Mouse (Mus musculus) liver, adult 2 months (tissue): ENCODE results near the gene Meis2. TPM values are rescaled to one million over a fixed set of nuclear protein-coding genes. Genes with fewer than 3 reads are reported as not detected.

Source experiments
- DNase-seq: peaks from one replicate; pipeline ENCODE4 v3.0.0-alpha.2; 2011; ENCODE audit warnings: low read depth, low spot score; ENCODE audit errors: extremely low read depth
- H3K27ac ChIP-seq: fragments of 200-500 bp; replicated peaks from 2 replicates; pipeline ENCODE4 v1.5.1; 2012; ENCODE audit warnings: low read depth, mild to moderate bottlenecking, control low read depth, inconsistent platforms, low read length; ENCODE audit not compliant: insufficient read depth
- H3K27me3 ChIP-seq: fragments of 200-500 bp; 2 replicates; pipeline ENCODE4 v1.6.1; 2012; ENCODE audit warnings: mild to moderate bottlenecking, moderate library complexity, low read length, inconsistent platforms; ENCODE audit not compliant: control insufficient read depth, insufficient read depth
- H3K36me3 ChIP-seq: fragments of 200-500 bp; 2 replicates; pipeline ENCODE4 v1.6.1; 2012; ENCODE audit warnings: low read length, inconsistent platforms; ENCODE audit not compliant: control insufficient read depth, insufficient read depth
- H3K4me1 ChIP-seq: fragments of 200-500 bp; 2 replicates; pipeline ENCODE4 v1.6.1; 2011; ENCODE audit warnings: low read length; ENCODE audit not compliant: control insufficient read depth, insufficient read depth
- H3K4me3 ChIP-seq: fragments of 200-500 bp; 2 replicates; pipeline ENCODE4 v1.5.1; 2011; ENCODE audit warnings: low read depth, mild to moderate bottlenecking, control low read depth, low read length, moderate library complexity; ENCODE audit not compliant: insufficient read depth
- H3K79me2 ChIP-seq: fragments of 200-500 bp; 2 replicates; pipeline ENCODE4 v1.6.1; 2012; ENCODE audit warnings: inconsistent platforms, mild to moderate bottlenecking, low read length, moderate library complexity; ENCODE audit not compliant: control insufficient read depth, insufficient read depth
- H3K9ac ChIP-seq: fragments of 200-500 bp; 2 replicates; pipeline ENCODE4 v1.6.1; 2012; ENCODE audit warnings: low read depth, mild to moderate bottlenecking, control low read depth, inconsistent platforms, low read length
- CTCF ChIP-seq: fragments of 200-500 bp; IDR thresholded peaks from 2 replicates; pipeline ENCODE4 v1.5.1; 2011; ENCODE audit warnings: low read depth, low read length, control low read depth
- POLR2A ChIP-seq: fragments of 200-500 bp; IDR thresholded peaks from 2 replicates; pipeline ENCODE4 v1.6.1; 2011; ENCODE audit warnings: low read length, control low read depth; ENCODE audit not compliant: insufficient read depth; ENCODE audit errors: extremely low read depth
- WGBS: fragments of 180-500 bp; shearing (Covaris S2); methylation state at CpG from one replicate; pipeline ENCODE4 v1.1.7; 2018; 5-methylcytosine and 5-hydroxymethylcytosine counted together
- polyA plus RNA-seq: library from polyadenylated mRNA; depleted of rRNA; stranded (reverse); fragments of >200 nt; gene quantifications from 2 replicates; pipeline ENCODE4 v1.2.3, GENCODE M21; 2012
- total RNA-seq: library from RNA; depleted of rRNA; stranded (reverse); fragments of >200 nt; gene quantifications from 2 replicates; pipeline ENCODE4 v1.2.3, GENCODE M21; 2014

Gene Meis2
- total and polyA plus RNA-seq, 2 experiments, result 2.2 to 4.5 TPM

- no peak for DNase-seq
- no peak for TF ChIP-seq POLR2A
- TF ChIP-seq CTCF, result no peak
- Histone ChIP-seq H3K27me3 (no peaks in the 10 kb centered on the region), H3K36me3 (no peaks in the 10 kb centered on the region), H3K4me3 (no peak overlapping the region), H3K9ac (no peak overlapping the region), H3K4me1 (no peaks in the 10 kb centered on the region), H3K27ac (no peak overlapping the region), H3K79me2 (peaks cover 4% of the 10 kb centered on the region; the same call in 1 of the 2 replicates)
- WGBS, result 89% methylated on average over 5 of the region's 5 CpGs
These were observed 87.0 kb downstream of the Meis2 start for GRCm38 (mm10) chr2:115978666-115979065.

GRCm38 (mm10) chr2:115971296-115971805 is 94.3 kb downstream of the Meis2 start:
- Histone ChIP-seq H3K9ac (no peak overlapping the region), H3K79me2 (no peaks in the 10 kb centered on the region), H3K36me3 (no peaks in the 10 kb centered on the region), H3K4me1 (no peaks in the 10 kb centered on the region), H3K4me3 (no peak overlapping the region), H3K27me3 (no peaks in the 10 kb centered on the region), H3K27ac (no peak overlapping the region)
- TF ChIP-seq CTCF (no peak), POLR2A (no peak)
- DNase-seq, result no peak
- 89% methylated on average over 3 of the region's 3 CpGs for WGBS

GRCm38 (mm10) chr2:115970091-115970820 is 95.4 kb downstream of the Meis2 start:
- Histone ChIP-seq H3K36me3 (no peaks in the 10 kb centered on the region), H3K4me3 (no peak overlapping the region), H3K27ac (no peak overlapping the region), H3K27me3 (no peaks in the 10 kb centered on the region), H3K4me1 (no peaks in the 10 kb centered on the region), H3K9ac (no peak overlapping the region), H3K79me2 (no peaks in the 10 kb centered on the region)
- 90% methylated on average over 9 of the region's 9 CpGs for WGBS
- TF ChIP-seq CTCF (no peak), POLR2A (no peak)
- DNase-seq, result no peak

- no peak overlapping the region for H3K4me3 ChIP-seq
- H3K36me3 ChIP-seq, result no peaks in the 10 kb centered on the region
- H3K9ac ChIP-seq, result no peak overlapping the region
- 74% methylated on average over 8 of the region's 8 CpGs for WGBS
- H3K27me3 ChIP-seq, result no peaks in the 10 kb centered on the region
- no peaks in the 10 kb centered on the region for H3K4me1 ChIP-seq
- no peaks in the 10 kb centered on the region; the same call in 1 of the 2 replicates for H3K79me2 ChIP-seq
- no peak for DNase-seq
- no peak overlapping the region for H3K27ac ChIP-seq
- TF ChIP-seq CTCF (no peak), POLR2A (no peak)
These were observed 96.4 kb downstream of the Meis2 start for GRCm38 (mm10) chr2:115969201-115969600.

- Histone ChIP-seq H3K27me3 (no peaks in the 10 kb centered on the region), H3K4me1 (no peaks in the 10 kb centered on the region), H3K4me3 (no peak overlapping the region), H3K36me3 (no peaks in the 10 kb centered on the region), H3K27ac (no peak overlapping the region), H3K79me2 (no peaks in the 10 kb centered on the region; the same call in 1 of the 2 replicates), H3K9ac (no peak overlapping the region)
- TF ChIP-seq CTCF, result no peak
- no peak for TF ChIP-seq POLR2A
- 88% methylated on average over 3 of the region's 3 CpGs for WGBS
- DNase-seq, result no peak
These were observed 100.7 kb downstream of the Meis2 start for GRCm38 (mm10) chr2:115964911-115965310.

GRCm38 (mm10) chr2:115963293-115963835 is 102.3 kb downstream of the Meis2 start:
- no peak overlapping the region for H3K9ac ChIP-seq
- 55% methylated on average over 5 of the region's 5 CpGs for WGBS
- no peak overlapping the region for H3K27ac ChIP-seq
- DNase-seq, result no peak
- no peaks in the 10 kb centered on the region for H3K36me3 ChIP-seq
- no peaks in the 10 kb centered on the region for H3K27me3 ChIP-seq
- H3K4me1 ChIP-seq, result no peaks in the 10 kb centered on the region
- TF ChIP-seq POLR2A (no peak), CTCF (no peak)
- H3K4me3 ChIP-seq, result no peak overlapping the region
- H3K79me2 ChIP-seq, result no peaks in the 10 kb centered on the region; the same call in 1 of the 2 replicates
